Mouse (Mus musculus) MEL (cell line): Measurements from ENCODE around the gene Meiob. TPM values are rescaled to one million over a fixed set of nuclear protein-coding genes. Genes with fewer than 3 reads are reported as not detected.

Experiments used
- DNase-seq: peaks from one replicate; pipeline ENCODE4 v3.0.0; 2011; ENCODE audit warnings: low read depth, low spot score
- H3K27ac ChIP-seq: 2 replicates; pipeline ENCODE4 v1.5.1; 2012; ENCODE audit warnings: low read depth, mild to moderate bottlenecking, control low read depth, low read length, moderate library complexity; ENCODE audit not compliant: control insufficient read depth
- H3K27me3 ChIP-seq, 2 experiments: fragments of 150-350 bp in 1 of 2; sonication (generic) in 1 of 2; 2 replicates each; pipeline ENCODE4 v1.6.1; 2012; ENCODE audit warnings: low read length in 2 of 2, mild to moderate bottlenecking in 2 of 2, improper control_type of control experiment in 1 of 2, moderate library complexity in 1 of 2; ENCODE audit not compliant: insufficient read depth in 2 of 2, control insufficient read depth in 1 of 2
- H3K36me3 ChIP-seq, 2 experiments: 2 replicates each; pipeline ENCODE4 v1.6.1; 2012 to 2014; ENCODE audit warnings: low read length in 2 of 2, improper control_type of control experiment in 1 of 2, inconsistent platforms in 1 of 2, mild to moderate bottlenecking in 1 of 2; ENCODE audit not compliant: insufficient read depth in 2 of 2, control insufficient read depth in 1 of 2
- H3K4me1 ChIP-seq, 2 experiments: fragments of 150-350 bp in 1 of 2; sonication (generic) in 1 of 2; 2 replicates each; pipeline ENCODE4 v1.6.1; 2012; ENCODE audit warnings: low read length in 2 of 2, improper control_type of control experiment in 1 of 2, mild to moderate bottlenecking in 1 of 2; ENCODE audit not compliant: insufficient read depth in 2 of 2, control insufficient read depth in 1 of 2
- H3K4me3 ChIP-seq, 2 experiments: fragments of 150-350 bp in 1 of 2; sonication (generic) in 1 of 2; 2 replicates each; pipeline ENCODE4 v1.5.1; 2012; ENCODE audit warnings: low read depth in 2 of 2, low read length in 2 of 2, mild to moderate bottlenecking in 2 of 2, moderate library complexity in 2 of 2, control low read depth in 1 of 2, improper control_type of control experiment in 1 of 2; ENCODE audit not compliant: control insufficient read depth in 1 of 2, insufficient read depth in 1 of 2
- H3K79me2 ChIP-seq: 2 replicates; pipeline ENCODE4 v1.6.1; 2012; ENCODE audit warnings: mild to moderate bottlenecking, low read length, moderate library complexity; ENCODE audit not compliant: control insufficient read depth, poor library complexity, insufficient read depth
- H3K9ac ChIP-seq: 2 replicates; pipeline ENCODE4 v1.6.1; 2012; ENCODE audit warnings: low read depth, mild to moderate bottlenecking, control low read depth, low read length, moderate library complexity; ENCODE audit not compliant: control insufficient read depth, poor library complexity, severe bottlenecking
- H3K9me3 ChIP-seq: fragments of 150-350 bp; sonication (generic); replicated peaks from 2 replicates; pipeline ENCODE4 v1.6.1; 2012; ENCODE audit warnings: mild to moderate bottlenecking, low read length, improper control_type of control experiment, moderate library complexity; ENCODE audit not compliant: insufficient read depth
- BHLHE40 ChIP-seq: IDR thresholded peaks from 2 replicates; pipeline ENCODE4 v1.6.1; 2012; ENCODE audit warnings: low read depth, mild to moderate bottlenecking, inconsistent platforms, low read length, improper control_type of control experiment, borderline replicate concordance
- ELF1 ChIP-seq: IDR thresholded peaks from 2 replicates; pipeline ENCODE4 v1.6.1; 2014; ENCODE audit warnings: low read depth, mild to moderate bottlenecking, inconsistent platforms, low read length, improper control_type of control experiment, moderate library complexity
- ETS1 ChIP-seq: IDR thresholded peaks from 2 replicates; pipeline ENCODE4 v1.6.1; 2012; ENCODE audit warnings: low read depth, mild to moderate bottlenecking, inconsistent platforms, low read length, improper control_type of control experiment, moderate library complexity
- GABPA ChIP-seq: IDR thresholded peaks from 2 replicates; pipeline ENCODE4 v1.6.1; 2012; ENCODE audit warnings: low read depth, mild to moderate bottlenecking, inconsistent platforms, low read length, improper control_type of control experiment, moderate library complexity
- MEF2A ChIP-seq: IDR thresholded peaks from 2 replicates; pipeline ENCODE4 v1.6.1; 2014; ENCODE audit warnings: low read depth, mild to moderate bottlenecking, inconsistent platforms, low read length, improper control_type of control experiment; ENCODE audit not compliant: poor library complexity, insufficient replicate concordance, severe bottlenecking; ENCODE audit errors: extremely low read depth
- MXI1 ChIP-seq: IDR thresholded peaks from 2 replicates; pipeline ENCODE4 v1.6.1; 2011; ENCODE audit warnings: mild to moderate bottlenecking, low read depth, low read length, improper control_type of control experiment
- MYC ChIP-seq: IDR thresholded peaks from 2 replicates; pipeline ENCODE4 v1.6.1; 2011; ENCODE audit warnings: low read depth, mild to moderate bottlenecking, low read length, improper control_type of control experiment, moderate library complexity
- NELFE ChIP-seq: IDR thresholded peaks from 2 replicates; pipeline ENCODE4 v1.6.1; 2011; ENCODE audit warnings: low read depth, low read length, improper control_type of control experiment
- POLR2AphosphoS2 ChIP-seq: IDR thresholded peaks from 2 replicates; pipeline ENCODE4 v1.6.1; 2011; ENCODE audit warnings: low read length, improper control_type of control experiment
- POLR2AphosphoS5 ChIP-seq: IDR thresholded peaks from 2 replicates; pipeline ENCODE4 v1.6.1; 2012; ENCODE audit warnings: low read depth, borderline replicate concordance, mild to moderate bottlenecking, inconsistent platforms, low read length, moderate library complexity, mixed read lengths
- SIN3A ChIP-seq: IDR thresholded peaks from 2 replicates; pipeline ENCODE4 v1.6.1; 2012; ENCODE audit warnings: low read length, improper control_type of control experiment, inconsistent platforms
- SMC3 ChIP-seq: IDR thresholded peaks from 2 replicates; pipeline ENCODE4 v1.6.1; 2011; ENCODE audit warnings: low read depth, low read length, improper control_type of control experiment
- TBP ChIP-seq: IDR thresholded peaks from 2 replicates; pipeline ENCODE4 v1.8.0; 2011; ENCODE audit warnings: low read depth, low read length, improper control_type of control experiment
- TCF12 ChIP-seq: IDR thresholded peaks from 2 replicates; pipeline ENCODE4 v1.6.1; 2014; ENCODE audit warnings: low read depth, mild to moderate bottlenecking, inconsistent platforms, low read length, improper control_type of control experiment, moderate library complexity
- UBTF ChIP-seq: IDR thresholded peaks from 2 replicates; pipeline ENCODE4 v1.6.1; 2012; ENCODE audit warnings: low read depth, mild to moderate bottlenecking, inconsistent platforms, low read length, improper control_type of control experiment, moderate library complexity, borderline replicate concordance; ENCODE audit not compliant: insufficient read depth
- USF2 ChIP-seq, 2 experiments: IDR thresholded peaks; 2 replicates each; pipeline ENCODE4 v1.6.1; 2011 to 2012; ENCODE audit warnings: improper control_type of control experiment in 2 of 2, low read length in 2 of 2, borderline replicate concordance in 1 of 2, inconsistent platforms in 1 of 2, low read depth in 1 of 2, mild to moderate bottlenecking in 1 of 2; ENCODE audit not compliant: insufficient read depth in 1 of 2
- ZC3H11A ChIP-seq: IDR thresholded peaks from 2 replicates; pipeline ENCODE4 v1.6.1; 2012; ENCODE audit warnings: low read depth, mild to moderate bottlenecking, inconsistent platforms, low read length, improper control_type of control experiment
- ZNF384 ChIP-seq: IDR thresholded peaks from 2 replicates; pipeline ENCODE4 v1.6.1; 2012; ENCODE audit warnings: low read depth, mild to moderate bottlenecking, inconsistent platforms, low read length, improper control_type of control experiment
- polyA plus RNA-seq, 2 experiments: library from polyadenylated mRNA; stranded (reverse) in 1 of 2; unstranded in 1 of 2; fragments of >175 nt in 1 of 2; fragments of >200 nt in 1 of 2; gene quantifications; 2 replicates each; pipeline versions ENCODE4 v1.2.1 to v1.2.4; 2012; ENCODE audit warnings: low replicate concordance in 2 of 2, low read depth in 1 of 2; ENCODE audit not compliant: insufficient read length in 2 of 2, insufficient read depth in 1 of 2, missing spikeins in 1 of 2
- total RNA-seq: library from RNA; depleted of rRNA; stranded (reverse); fragments of 300-350 nt; gene quantifications from 2 replicates; pipeline ENCODE4 v1.2.3, GENCODE M21; 2012

Gene Meiob
- total and polyA plus RNA-seq, 3 experiments: 0.11 to 0.15 TPM; not detected in 1

DNA sequence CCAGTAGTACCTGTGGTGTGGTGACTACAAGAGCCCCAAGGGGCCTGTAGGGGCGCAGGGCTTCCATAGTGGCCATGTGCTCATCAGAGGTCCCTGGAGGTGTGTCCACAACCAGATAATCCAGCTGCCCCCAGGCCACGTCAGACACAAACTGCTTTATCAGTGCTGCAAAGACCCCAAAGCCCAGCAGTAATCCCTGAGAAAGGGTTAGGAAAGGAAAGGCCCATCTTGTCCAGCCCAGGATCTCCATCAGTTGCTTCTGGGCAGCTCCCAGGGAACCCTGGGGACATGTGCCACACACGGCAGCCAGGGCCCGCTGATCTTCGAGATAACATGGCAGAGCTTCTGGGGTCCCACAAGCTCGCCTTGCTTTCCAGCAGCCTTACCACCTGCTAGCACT is 80.3 kb downstream of the Meiob start:
- peaks cover 0 to 2% of the 10 kb centered on the region in 2 experiments; a peak in 2 of 4 replicates for H3K36me3 ChIP-seq
- TF ChIP-seq SIN3A (no peak), GABPA (no peak), TBP (no peak), MXI1 (no peak), ZNF384 (no peak)
- peaks cover 0 to 14% of the 10 kb centered on the region in 2 experiments; a peak in 1 of 4 replicates for H3K4me1 ChIP-seq
- peaks cover 22% of the 10 kb centered on the region for H3K79me2 ChIP-seq
- H3K27ac ChIP-seq: no peak overlapping the region
- H3K4me3 ChIP-seq: no peak overlapping the region
- H3K9me3 ChIP-seq: no peaks in the 10 kb centered on the region
- DNase-seq: no peak
- H3K27me3 ChIP-seq: no peaks in the 10 kb centered on the region
- H3K9ac ChIP-seq: no peak overlapping the region

DNA sequence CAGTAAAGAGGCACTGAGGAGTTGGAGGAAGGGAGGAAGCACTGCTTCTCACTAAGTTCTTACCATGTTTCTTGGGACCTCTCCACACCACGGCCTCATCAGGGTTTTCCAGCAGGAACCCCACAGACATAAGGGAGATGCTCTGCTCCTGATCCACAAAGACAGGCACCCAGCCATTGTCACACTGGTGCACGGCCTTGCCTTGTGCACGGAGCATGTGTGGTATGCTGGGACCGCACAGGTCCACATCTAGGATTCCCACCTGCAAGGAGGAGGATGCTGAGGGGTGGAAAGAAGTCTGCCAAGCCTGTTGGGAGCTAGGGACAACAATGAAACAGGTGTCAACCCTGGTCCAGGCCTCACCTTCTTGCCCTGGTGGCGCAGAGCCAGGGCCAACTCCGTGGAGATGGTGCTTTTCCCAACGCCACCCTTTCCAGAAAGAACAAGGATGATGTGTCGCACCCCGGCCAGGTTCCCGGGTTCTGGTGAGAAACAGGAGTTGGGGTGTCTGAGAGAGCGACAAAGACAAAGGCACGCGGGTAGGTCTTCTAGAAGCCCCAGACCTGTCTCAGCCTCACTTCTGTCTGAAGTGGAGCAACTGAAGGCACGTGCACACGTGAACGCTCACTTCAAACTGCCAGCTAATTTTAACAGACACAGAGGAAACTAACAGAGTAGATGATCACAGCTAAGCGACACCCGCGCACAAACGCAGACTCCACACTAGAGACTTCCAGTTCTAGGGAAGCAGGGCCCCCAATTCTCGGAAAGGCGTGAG is 81.5 kb downstream of the Meiob start:
- Histone ChIP-seq H3K4me1 (peaks cover 0 to 14% of the 10 kb centered on the region in 2 experiments; a peak in 1 of 4 replicates), H3K9ac (peak overlapping the region; percentile 80), H3K36me3 (peaks cover 0 to 2% of the 10 kb centered on the region in 2 experiments; a peak in 2 of 4 replicates), H3K79me2 (peaks cover 22% of the 10 kb centered on the region), H3K9me3 (no peaks in the 10 kb centered on the region), H3K27me3 (no peaks in the 10 kb centered on the region), H3K4me3 (peak overlapping the region; percentile 88 to 90), H3K27ac (peak overlapping the region; percentile 13)
- DNase-seq: no peak
- TF ChIP-seq POLR2AphosphoS2 (no peak), TBP (no peak), NELFE (no peak), MEF2A (no peak), ZC3H11A (no peak), SMC3 (no peak), UBTF (no peak), ELF1 (no peak), TCF12 (no peak), MYC (peak; percentile 80), POLR2AphosphoS5 (no peak), USF2 (IDR thresholded peaks at IDR 0.05; ENCODE audit: borderline replicate concordance in 1 of 2, insufficient read depth in 1 of 2, low read depth in 1 of 2, low read length in 2 of 2) (no peak), BHLHE40 (peak; percentile 44; the same call in 1 of the 2 replicates), ETS1 (no peak)
